Mouse (Mus musculus) layer of hippocampus, adult 18-20 months (tissue): ENCODE results near the gene Ric8b. TPM values are rescaled to one million over a fixed set of nuclear protein-coding genes. Genes with fewer than 3 reads are reported as not detected.

Experiments used
- DNase-seq, 2 experiments: peaks; one replicate each; pipeline ENCODE4 v3.0.0; 2022; ENCODE audit warnings: low spot score in 2 of 2
- total RNA-seq, 2 experiments: library from RNA; stranded (reverse); gene quantifications; 2 replicates each; pipeline ENCODE4 v1.2.3; 2021

Gene Ric8b
- total RNA-seq, 2 experiments from 2014 or later, result 44.9 to 45.8 TPM

GRCm38 (mm10) chr10:85003190-85004026, 86.0 kb downstream of the Ric8b start:
- no peak for DNase-seq

GRCm38 (mm10) chr10:85006573-85007310, 89.3 kb downstream of the Ric8b start:
- no peak for DNase-seq

DNA sequence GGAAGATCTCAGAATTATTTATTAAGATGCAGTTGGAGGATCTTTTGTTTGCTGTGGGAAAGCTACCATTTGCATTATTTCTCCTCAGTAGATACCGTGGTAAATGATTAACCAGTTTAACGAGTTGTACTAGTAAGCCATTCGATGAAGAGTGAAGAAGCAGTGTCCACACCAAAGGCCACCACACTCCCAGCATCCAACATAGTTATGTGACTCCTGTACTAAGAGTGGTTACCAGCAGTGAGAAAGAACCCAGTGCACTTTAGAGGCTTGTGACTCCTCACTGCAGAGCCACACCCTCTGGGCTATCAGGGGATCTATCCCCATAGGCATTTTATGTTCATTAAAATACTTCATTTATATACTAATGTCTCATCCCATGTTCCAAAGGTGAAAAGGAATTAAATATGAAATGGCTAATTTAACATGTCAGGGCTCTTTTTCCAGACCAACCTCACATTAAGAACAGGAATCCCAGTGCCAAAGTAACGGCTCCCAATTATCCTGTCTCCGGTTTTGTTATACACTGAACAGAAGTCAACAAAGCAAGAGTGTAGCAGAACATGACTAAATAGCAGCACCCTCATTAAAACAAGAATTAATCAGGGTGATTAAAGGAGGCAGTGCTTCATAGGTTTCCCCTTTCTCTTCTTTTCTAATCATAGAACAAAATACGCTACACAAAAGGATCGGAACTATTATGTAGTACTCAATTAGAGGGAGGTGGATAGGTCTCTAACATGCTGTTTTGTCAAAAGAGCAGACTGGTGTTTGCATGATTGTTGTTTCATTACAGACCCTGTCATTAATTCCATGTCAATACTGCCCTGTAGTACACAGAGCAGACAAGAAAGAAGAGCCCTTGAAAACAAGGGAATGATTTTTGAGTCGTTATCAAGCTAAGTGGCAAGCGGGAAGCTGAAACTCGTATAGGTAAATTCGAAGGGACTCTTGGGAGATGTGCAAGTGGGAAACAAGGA, 90.7 kb downstream of the Ric8b start:
- DNase-seq, result no peak

GRCm38 (mm10) chr10:85011066-85011465, 93.7 kb downstream of the Ric8b start:
- DNase-seq, result no peak

- DNase-seq, result peak in 1 of 2 experiments; percentile 45
Measured at GRCm38 (mm10) chr10:85013464-85013863, 96.0 kb downstream of the Ric8b start.

DNA sequence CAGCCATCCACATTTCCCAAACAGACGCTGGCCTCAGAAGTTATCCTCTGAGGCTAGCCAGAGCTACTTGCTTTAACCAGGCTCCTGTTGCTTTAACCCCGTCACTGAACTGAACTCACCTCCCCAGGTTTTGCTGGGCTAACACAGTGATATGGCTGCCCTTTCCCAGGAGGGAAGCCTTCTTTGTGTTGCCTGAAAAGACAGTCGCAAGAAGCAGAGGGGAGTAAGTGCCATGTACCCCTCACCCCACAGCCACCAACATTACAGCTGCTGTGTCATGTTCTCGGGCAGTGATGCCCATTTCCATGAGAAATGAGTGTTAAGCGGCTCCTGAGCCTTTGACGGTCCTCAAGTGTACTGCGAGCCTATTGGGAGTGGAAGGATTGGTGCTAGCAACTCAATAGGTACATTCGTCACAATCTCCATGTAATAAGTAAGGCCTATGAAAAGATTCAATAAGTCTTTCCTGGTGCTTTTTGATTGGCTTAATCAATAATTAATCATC, 96.6 kb downstream of the Ric8b start:
- DNase-seq, result no peak

GRCm38 (mm10) chr10:85014456-85014976, 97.1 kb downstream of the Ric8b start:
- no peak for DNase-seq

DNA sequence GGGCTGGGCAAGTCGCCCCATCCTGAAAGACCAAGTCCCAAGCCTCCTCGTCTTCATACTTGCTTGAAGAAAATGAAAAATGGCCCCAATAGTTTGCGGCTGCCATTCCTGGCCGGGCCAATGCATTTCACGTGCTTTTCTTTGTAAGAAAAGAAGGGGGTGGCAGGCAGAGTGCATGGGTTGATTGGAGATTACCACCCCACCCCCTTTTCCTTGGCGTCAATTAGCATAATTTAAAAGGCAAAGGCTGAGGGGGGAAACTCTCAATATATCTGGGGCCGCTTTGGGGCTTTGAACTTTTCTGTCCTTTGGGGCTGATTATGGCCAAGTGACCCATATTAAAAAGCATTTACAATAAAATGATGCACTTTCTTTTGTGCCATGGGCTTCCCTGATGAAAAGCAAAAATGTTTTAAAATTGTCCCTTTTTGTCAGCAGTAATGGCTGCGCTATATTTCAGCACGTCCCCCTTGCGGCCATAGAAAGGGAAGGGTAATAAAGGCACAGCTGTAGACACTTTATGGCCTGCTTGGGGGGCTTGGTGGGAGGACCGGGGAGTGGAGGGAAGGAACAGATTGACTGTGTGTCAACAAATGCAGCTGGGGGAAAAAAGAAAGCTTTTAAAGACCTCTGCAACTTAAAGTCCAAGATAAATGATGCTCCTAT, 105.4 kb downstream of the Ric8b start:
- no peak for DNase-seq

GRCm38 (mm10) chr10:85023313-85023666, 105.9 kb downstream of the Ric8b start:
- peak in 1 of 2 experiments; percentile 28 for DNase-seq

DNA sequence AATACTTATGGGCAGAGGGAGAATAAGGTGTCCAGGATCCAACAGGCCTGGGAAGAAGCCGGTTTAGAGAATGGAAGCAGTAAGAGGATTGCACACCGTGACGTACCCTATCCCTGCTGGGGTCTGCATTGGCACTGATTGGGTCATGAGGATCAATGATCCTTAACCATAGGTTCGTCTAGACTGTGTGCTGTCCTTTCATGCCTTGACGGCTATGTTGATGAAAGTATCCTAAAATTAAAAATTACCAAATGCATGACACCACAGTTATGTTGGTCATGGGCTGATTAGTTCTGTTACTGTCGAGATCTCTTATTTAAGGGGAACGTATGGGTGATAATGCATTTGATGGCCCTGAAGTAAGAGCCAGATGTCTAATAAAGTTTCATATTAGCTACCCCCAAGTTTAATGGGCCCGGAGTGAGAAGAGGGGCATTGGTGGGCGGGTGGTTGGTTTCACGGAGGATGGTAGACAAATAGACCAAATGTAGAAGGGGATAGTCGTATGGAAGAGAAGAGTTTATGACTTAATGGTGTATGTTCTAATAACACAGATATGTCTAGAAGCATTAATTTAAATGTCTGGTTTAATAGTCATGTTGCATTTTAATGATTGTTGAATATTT, 108.5 kb downstream of the Ric8b start:
- DNase-seq, result no peak

DNA sequence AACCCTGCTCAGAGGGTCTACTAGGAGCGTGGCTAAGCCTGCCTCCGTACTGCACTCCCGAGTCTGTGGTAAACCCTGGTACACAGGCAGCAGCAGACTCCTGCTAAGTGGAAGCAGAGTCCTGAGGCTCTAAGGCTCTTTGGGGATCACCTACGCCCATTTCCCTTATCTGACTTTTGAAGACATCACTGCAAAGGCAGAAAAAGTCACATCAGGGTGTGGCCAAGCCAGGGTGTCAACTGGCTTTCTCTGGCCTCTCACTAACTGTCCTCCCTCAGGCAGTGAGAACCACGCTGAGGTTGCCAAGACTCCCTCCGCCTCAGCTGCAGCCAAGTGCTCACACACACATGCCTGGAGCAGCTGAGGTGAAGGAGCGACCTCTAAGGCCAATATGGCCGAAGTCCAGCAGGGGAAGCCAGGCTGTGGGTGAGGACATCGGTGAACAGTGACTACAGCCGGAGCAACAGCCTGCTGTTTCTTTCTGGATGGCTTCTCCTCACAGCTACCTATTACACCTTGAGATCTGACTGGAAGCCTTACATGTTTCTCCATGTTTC, 110.3 kb downstream of the Ric8b start:
- DNase-seq, result no peak

- DNase-seq, result no peak
Measured at GRCm38 (mm10) chr10:85035131-85035725, 117.8 kb downstream of the Ric8b start.

DNA sequence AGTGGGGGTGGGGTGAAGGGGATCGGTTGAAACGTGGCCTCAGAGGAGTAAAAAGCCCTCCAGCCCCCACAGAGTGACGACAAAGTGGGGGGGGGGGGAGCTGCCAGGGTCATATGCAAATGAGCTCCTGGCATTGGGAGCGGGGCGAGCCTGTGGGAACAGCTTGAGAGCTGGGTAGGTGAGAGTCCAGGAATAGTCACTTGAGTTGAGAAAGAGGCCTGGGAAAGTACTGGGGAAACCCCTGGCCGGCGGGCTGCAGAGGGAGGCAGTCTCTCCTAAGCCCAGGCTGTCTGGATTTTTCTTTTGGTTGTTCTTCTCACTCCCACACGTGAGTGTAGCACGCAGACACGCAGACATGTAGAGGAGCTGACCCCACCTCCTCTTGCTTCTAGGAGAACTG, 120.7 kb downstream of the Ric8b start:
- no peak for DNase-seq

DNA sequence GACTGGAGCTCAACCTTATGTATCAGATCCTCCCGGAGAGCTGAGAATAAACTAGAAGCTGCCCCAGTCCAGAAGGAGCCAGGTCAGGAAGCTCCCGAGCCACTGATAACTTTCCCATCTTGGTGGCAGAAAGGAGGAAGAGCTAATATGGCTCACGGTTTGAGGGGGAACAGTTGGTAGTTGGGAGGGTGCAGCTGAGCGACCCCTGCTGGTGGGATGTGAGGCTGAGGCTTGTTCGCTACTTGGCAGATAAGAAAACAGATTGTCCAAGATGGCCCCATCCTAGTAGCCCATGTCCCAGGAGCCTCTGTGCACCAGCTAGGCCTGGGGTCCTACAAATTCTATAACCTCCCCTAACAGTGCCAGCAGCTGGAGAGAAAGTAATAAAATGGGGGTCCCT, 121.4 kb downstream of the Ric8b start:
- DNase-seq, result no peak

DNA sequence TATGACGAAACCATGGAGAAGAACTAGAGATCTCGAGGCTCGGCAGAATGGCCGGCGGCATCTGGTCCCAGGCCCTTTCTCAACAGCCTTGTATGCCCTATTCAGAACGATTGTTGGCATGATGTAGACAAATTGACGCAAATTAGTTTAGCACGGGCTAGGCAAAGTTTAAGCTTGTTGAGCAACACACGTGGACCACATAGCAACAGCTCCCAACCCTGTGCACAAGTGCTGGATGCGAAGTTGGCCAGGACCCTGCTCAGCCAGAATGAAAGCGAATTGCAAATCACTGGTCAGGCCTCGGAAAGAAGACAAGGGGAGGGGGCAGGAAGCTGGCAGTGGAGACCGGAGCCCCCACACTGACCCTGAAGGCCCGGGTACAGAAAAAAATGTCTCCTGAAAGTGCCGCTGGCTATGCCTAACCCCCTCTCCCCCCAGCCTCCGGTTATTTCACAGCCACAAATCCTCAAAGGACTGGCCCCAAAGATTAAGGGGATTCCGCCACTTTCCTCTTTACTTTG, 126.8 kb downstream of the Ric8b start:
- no peak for DNase-seq

DNA sequence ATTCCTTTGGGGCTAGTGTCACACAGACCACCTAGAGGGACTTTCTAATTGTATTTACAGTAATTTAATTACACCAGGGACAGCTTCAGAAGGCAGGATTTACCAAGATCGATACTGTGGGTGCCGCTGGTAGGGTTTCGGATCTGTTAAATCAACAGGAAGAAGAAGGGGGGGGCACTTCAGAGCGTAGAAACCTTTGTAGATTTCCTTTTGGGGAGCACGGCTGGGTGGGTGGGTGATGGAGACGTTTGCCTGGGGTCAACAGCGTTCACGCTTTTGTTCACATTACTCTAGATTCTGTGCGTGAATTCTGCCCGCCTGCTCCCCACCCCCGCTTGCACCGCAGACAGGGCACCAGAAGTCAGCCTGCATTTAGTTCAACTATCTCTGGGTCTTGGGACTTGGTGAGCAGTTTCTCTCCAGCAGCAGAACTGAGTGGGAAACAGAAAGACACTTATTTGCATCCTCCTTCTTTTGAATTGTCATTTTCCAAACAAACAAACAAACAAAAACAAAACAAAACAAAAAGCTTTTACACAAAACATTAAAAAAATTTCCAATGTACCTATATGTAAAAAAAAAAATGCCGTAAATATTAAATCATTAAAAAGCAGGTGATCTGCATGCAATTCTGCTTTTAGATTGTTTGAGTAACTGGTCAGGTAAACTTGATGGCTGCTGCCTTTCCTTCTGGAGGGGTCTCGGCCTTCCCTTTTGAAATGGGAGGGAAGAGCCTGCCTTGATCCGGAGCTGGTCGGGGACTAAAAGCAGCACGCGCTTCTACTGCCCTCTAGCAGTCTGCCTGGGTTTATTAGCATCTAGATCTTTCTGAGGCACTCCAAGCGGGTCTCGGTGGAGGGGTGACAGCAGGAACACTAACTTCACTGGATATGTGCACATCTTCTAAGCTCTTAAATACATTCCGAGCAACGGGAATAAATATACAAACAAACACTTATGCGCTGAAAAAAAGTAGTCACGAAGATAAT, 127.6 kb downstream of the Ric8b start:
- DNase-seq, result peak; percentile 11 to 57

DNA sequence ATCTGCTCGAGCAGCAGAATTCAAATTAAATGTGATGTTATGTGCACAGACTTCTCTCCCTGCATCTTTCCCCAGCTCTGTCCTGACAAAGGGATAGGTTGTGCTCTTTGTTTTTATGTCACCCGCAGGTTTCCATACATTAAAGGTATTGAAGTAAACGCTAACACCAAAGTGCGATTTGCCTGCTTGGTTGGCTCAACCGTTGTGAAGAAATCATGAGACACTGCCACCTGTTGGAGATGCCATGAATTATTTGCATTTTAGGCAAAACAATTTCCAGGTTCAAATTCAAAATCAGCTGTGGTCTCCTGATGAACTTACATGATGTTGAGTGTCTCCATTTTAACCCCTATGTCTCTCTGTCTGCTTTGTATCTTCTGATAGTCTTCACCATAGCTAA, 129.2 kb downstream of the Ric8b start:
- peak in 1 of 2 experiments; percentile 46 for DNase-seq

DNA sequence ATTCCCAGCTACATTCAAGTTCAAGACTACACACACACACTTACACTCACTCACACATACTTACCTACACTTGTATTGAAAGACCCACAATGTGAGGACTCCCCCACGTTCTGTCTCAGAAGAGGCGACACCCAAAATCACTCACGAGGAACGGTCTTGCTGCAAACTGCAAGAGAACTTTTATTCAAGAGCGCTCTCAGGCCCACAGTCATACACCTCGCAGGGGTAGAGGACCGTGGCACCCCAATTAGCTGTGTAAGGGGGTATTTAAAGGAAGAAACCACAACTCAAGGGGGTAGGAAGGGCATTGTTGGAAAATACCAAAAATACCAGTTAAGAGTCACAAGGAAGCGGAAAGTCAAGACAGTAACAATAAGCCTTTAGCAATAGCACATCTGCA, 130.6 kb downstream of the Ric8b start:
- DNase-seq, result no peak
